Mouse (Mus musculus) MEL (cell line): Measurements from ENCODE around the gene Medag. TPM values are rescaled to one million over a fixed set of nuclear protein-coding genes. Genes with fewer than 3 reads are reported as not detected.

Source experiments
- DNase-seq: peaks from one replicate; pipeline ENCODE4 v3.0.0; 2011; ENCODE audit warnings: low read depth, low spot score
- H3K27ac ChIP-seq: 2 replicates; pipeline ENCODE4 v1.5.1; 2012; ENCODE audit warnings: low read depth, mild to moderate bottlenecking, control low read depth, low read length, moderate library complexity; ENCODE audit not compliant: control insufficient read depth
- H3K27me3 ChIP-seq, 2 experiments: fragments of 150-350 bp in 1 of 2; sonication (generic) in 1 of 2; 2 replicates each; pipeline ENCODE4 v1.6.1; 2012; ENCODE audit warnings: low read length in 2 of 2, mild to moderate bottlenecking in 2 of 2, improper control_type of control experiment in 1 of 2, moderate library complexity in 1 of 2; ENCODE audit not compliant: insufficient read depth in 2 of 2, control insufficient read depth in 1 of 2
- H3K36me3 ChIP-seq, 2 experiments: 2 replicates each; pipeline ENCODE4 v1.6.1; 2012 to 2014; ENCODE audit warnings: low read length in 2 of 2, improper control_type of control experiment in 1 of 2, inconsistent platforms in 1 of 2, mild to moderate bottlenecking in 1 of 2; ENCODE audit not compliant: insufficient read depth in 2 of 2, control insufficient read depth in 1 of 2
- H3K4me1 ChIP-seq, 2 experiments: fragments of 150-350 bp in 1 of 2; sonication (generic) in 1 of 2; 2 replicates each; pipeline ENCODE4 v1.6.1; 2012; ENCODE audit warnings: low read length in 2 of 2, improper control_type of control experiment in 1 of 2, mild to moderate bottlenecking in 1 of 2; ENCODE audit not compliant: insufficient read depth in 2 of 2, control insufficient read depth in 1 of 2
- H3K4me3 ChIP-seq, 2 experiments: fragments of 150-350 bp in 1 of 2; sonication (generic) in 1 of 2; 2 replicates each; pipeline ENCODE4 v1.5.1; 2012; ENCODE audit warnings: low read depth in 2 of 2, low read length in 2 of 2, mild to moderate bottlenecking in 2 of 2, moderate library complexity in 2 of 2, control low read depth in 1 of 2, improper control_type of control experiment in 1 of 2; ENCODE audit not compliant: control insufficient read depth in 1 of 2, insufficient read depth in 1 of 2
- H3K79me2 ChIP-seq: 2 replicates; pipeline ENCODE4 v1.6.1; 2012; ENCODE audit warnings: mild to moderate bottlenecking, low read length, moderate library complexity; ENCODE audit not compliant: control insufficient read depth, poor library complexity, insufficient read depth
- H3K9ac ChIP-seq: 2 replicates; pipeline ENCODE4 v1.6.1; 2012; ENCODE audit warnings: low read depth, mild to moderate bottlenecking, control low read depth, low read length, moderate library complexity; ENCODE audit not compliant: control insufficient read depth, poor library complexity, severe bottlenecking
- H3K9me3 ChIP-seq: fragments of 150-350 bp; sonication (generic); replicated peaks from 2 replicates; pipeline ENCODE4 v1.6.1; 2012; ENCODE audit warnings: mild to moderate bottlenecking, low read length, improper control_type of control experiment, moderate library complexity; ENCODE audit not compliant: insufficient read depth
- BHLHE40 ChIP-seq: IDR thresholded peaks from 2 replicates; pipeline ENCODE4 v1.6.1; 2012; ENCODE audit warnings: low read depth, mild to moderate bottlenecking, inconsistent platforms, low read length, improper control_type of control experiment, borderline replicate concordance
- E2F4 ChIP-seq: IDR thresholded peaks from 2 replicates; pipeline ENCODE4 v1.6.1; 2011; ENCODE audit warnings: low read depth, low read length, improper control_type of control experiment, borderline replicate concordance
- EP300 ChIP-seq, 2 experiments: IDR thresholded peaks; 2 replicates each; pipeline ENCODE4 v1.6.1; 2011; ENCODE audit warnings: improper control_type of control experiment in 2 of 2, low read length in 2 of 2, low read depth in 1 of 2, mild to moderate bottlenecking in 1 of 2
- GABPA ChIP-seq: IDR thresholded peaks from 2 replicates; pipeline ENCODE4 v1.6.1; 2012; ENCODE audit warnings: low read depth, mild to moderate bottlenecking, inconsistent platforms, low read length, improper control_type of control experiment, moderate library complexity
- HCFC1 ChIP-seq: IDR thresholded peaks from 2 replicates; pipeline ENCODE4 v1.6.1; 2012; ENCODE audit warnings: low read depth, mild to moderate bottlenecking, inconsistent platforms, low read length, improper control_type of control experiment, moderate library complexity
- MAFK ChIP-seq: IDR thresholded peaks from 2 replicates; pipeline ENCODE4 v1.6.1; 2011; ENCODE audit warnings: low read depth, mild to moderate bottlenecking, low read length, improper control_type of control experiment, borderline replicate concordance
- MAX ChIP-seq: IDR thresholded peaks from 2 replicates; pipeline ENCODE4 v1.6.1; 2011; ENCODE audit warnings: low read length, improper control_type of control experiment
- MEF2A ChIP-seq: IDR thresholded peaks from 2 replicates; pipeline ENCODE4 v1.6.1; 2014; ENCODE audit warnings: low read depth, mild to moderate bottlenecking, inconsistent platforms, low read length, improper control_type of control experiment; ENCODE audit not compliant: poor library complexity, insufficient replicate concordance, severe bottlenecking; ENCODE audit errors: extremely low read depth
- MYB ChIP-seq: IDR thresholded peaks from 2 replicates; pipeline ENCODE4 v1.6.1; 2011; ENCODE audit warnings: mild to moderate bottlenecking, low read depth, low read length, improper control_type of control experiment
- NELFE ChIP-seq: IDR thresholded peaks from 2 replicates; pipeline ENCODE4 v1.6.1; 2011; ENCODE audit warnings: low read depth, low read length, improper control_type of control experiment
- POLR2AphosphoS5 ChIP-seq: IDR thresholded peaks from 2 replicates; pipeline ENCODE4 v1.6.1; 2012; ENCODE audit warnings: low read depth, borderline replicate concordance, mild to moderate bottlenecking, inconsistent platforms, low read length, moderate library complexity, mixed read lengths
- RCOR1 ChIP-seq: IDR thresholded peaks from 2 replicates; pipeline ENCODE4 v1.6.1; 2012; ENCODE audit warnings: low read depth, mild to moderate bottlenecking, inconsistent platforms, low read length, improper control_type of control experiment
- TAL1 ChIP-seq: IDR thresholded peaks from 2 replicates; pipeline ENCODE4 v1.6.1; 2012; ENCODE audit warnings: mild to moderate bottlenecking, inconsistent platforms, low read length, moderate library complexity, mixed read lengths
- TBP ChIP-seq: IDR thresholded peaks from 2 replicates; pipeline ENCODE4 v1.8.0; 2011; ENCODE audit warnings: low read depth, low read length, improper control_type of control experiment
- TCF12 ChIP-seq: IDR thresholded peaks from 2 replicates; pipeline ENCODE4 v1.6.1; 2014; ENCODE audit warnings: low read depth, mild to moderate bottlenecking, inconsistent platforms, low read length, improper control_type of control experiment, moderate library complexity
- USF2 ChIP-seq, 2 experiments: IDR thresholded peaks; 2 replicates each; pipeline ENCODE4 v1.6.1; 2011 to 2012; ENCODE audit warnings: improper control_type of control experiment in 2 of 2, low read length in 2 of 2, borderline replicate concordance in 1 of 2, inconsistent platforms in 1 of 2, low read depth in 1 of 2, mild to moderate bottlenecking in 1 of 2; ENCODE audit not compliant: insufficient read depth in 1 of 2
- ZC3H11A ChIP-seq: IDR thresholded peaks from 2 replicates; pipeline ENCODE4 v1.6.1; 2012; ENCODE audit warnings: low read depth, mild to moderate bottlenecking, inconsistent platforms, low read length, improper control_type of control experiment
- ZNF384 ChIP-seq: IDR thresholded peaks from 2 replicates; pipeline ENCODE4 v1.6.1; 2012; ENCODE audit warnings: low read depth, mild to moderate bottlenecking, inconsistent platforms, low read length, improper control_type of control experiment
- polyA plus RNA-seq, 2 experiments: library from polyadenylated mRNA; stranded (reverse) in 1 of 2; unstranded in 1 of 2; fragments of >175 nt in 1 of 2; fragments of >200 nt in 1 of 2; gene quantifications; 2 replicates each; pipeline versions ENCODE4 v1.2.1 to v1.2.4; 2012; ENCODE audit warnings: low replicate concordance in 2 of 2, low read depth in 1 of 2; ENCODE audit not compliant: insufficient read length in 2 of 2, insufficient read depth in 1 of 2, missing spikeins in 1 of 2
- total RNA-seq: library from RNA; depleted of rRNA; stranded (reverse); fragments of 300-350 nt; gene quantifications from 2 replicates; pipeline ENCODE4 v1.2.3, GENCODE M21; 2012

Gene Medag
- total and polyA plus RNA-seq, 3 experiments: not detected

DNA sequence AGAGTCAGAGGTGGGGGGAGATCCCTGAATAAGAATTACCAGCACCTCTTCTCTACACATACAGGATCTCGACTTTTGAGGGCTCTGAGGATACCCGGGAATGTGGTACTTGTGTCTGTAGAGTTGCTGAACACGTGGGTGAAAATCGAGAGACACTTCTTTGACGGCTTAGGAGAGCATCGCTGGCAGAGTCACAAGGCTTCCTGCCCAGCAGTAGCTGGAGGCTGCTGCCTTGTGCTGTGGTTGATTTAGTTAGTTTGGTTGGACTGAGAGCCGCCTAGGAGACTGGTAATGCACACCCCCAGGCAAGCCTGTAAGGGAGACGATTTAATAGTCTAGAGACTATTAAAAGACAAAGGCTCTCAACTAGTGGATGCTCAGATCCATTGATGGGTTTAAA is 39.5 kb upstream of the Medag start:
- Histone ChIP-seq H3K36me3 (peaks cover 0 to 7% of the 10 kb centered on the region in 2 experiments; a peak in 2 of 4 replicates), H3K79me2 (no peaks in the 10 kb centered on the region), H3K27me3 (peaks cover 0 to 2% of the 10 kb centered on the region in 2 experiments; a peak in 1 of 4 replicates), H3K9ac (no peak overlapping the region), H3K27ac (no peak overlapping the region), H3K4me1 (peaks cover 4 to 20% of the 10 kb centered on the region in 2 experiments), H3K9me3 (no peaks in the 10 kb centered on the region), H3K4me3 (no peak overlapping the region)
- TF ChIP-seq TCF12 (no peak), MYB (no peak), EP300 (IDR thresholded peaks at IDR 0.05; ENCODE audit: low read depth in 1 of 2, low read length in 2 of 2) (no peak), TBP (no peak)
- no peak for DNase-seq

DNA sequence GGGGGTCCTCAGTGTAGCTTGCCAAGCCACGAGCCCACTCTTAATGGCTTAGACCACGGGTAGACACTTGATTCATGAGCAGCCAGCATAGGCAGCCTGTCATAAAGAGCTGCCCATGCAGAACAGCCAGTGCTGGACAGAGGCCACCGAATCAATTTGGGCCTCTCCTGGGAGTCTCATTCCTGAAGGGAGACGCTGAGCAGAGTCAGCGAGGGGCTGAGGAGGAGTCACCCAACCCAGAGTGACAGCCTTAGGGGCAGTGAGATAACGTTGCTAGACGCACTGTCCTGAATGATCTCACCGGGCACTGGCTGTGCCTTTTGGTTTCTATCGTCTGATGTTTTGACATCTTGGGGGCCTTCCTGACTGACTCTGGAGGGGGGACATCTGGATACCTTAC is 38.3 kb upstream of the Medag start:
- no peaks in the 10 kb centered on the region for H3K27me3 ChIP-seq
- H3K9me3 ChIP-seq: no peaks in the 10 kb centered on the region
- H3K4me1 ChIP-seq: peaks cover 4 to 27% of the 10 kb centered on the region in 2 experiments
- no peak overlapping the region for H3K4me3 ChIP-seq
- H3K79me2 ChIP-seq: no peaks in the 10 kb centered on the region
- TF ChIP-seq NELFE: no peak
- no peak for TF ChIP-seq USF2 (IDR thresholded peaks at IDR 0.05; ENCODE audit: borderline replicate concordance in 1 of 2, insufficient read depth in 1 of 2, low read depth in 1 of 2, low read length in 2 of 2)
- no peak for TF ChIP-seq BHLHE40
- TF ChIP-seq MAFK: no peak
- TF ChIP-seq ZC3H11A: no peak
- TF ChIP-seq RCOR1: no peak
- TF ChIP-seq GABPA: no peak
- no peak for TF ChIP-seq E2F4
- TF ChIP-seq POLR2AphosphoS5: no peak
- no peak for TF ChIP-seq ZNF384
- no peak for TF ChIP-seq HCFC1
- no peak for TF ChIP-seq MEF2A
- TF ChIP-seq TBP: no peak
- no peak for TF ChIP-seq TAL1
- TF ChIP-seq MAX: no peak
- no peak overlapping the region for H3K27ac ChIP-seq
- peaks cover 0 to 11% of the 10 kb centered on the region in 2 experiments; a peak in 2 of 4 replicates for H3K36me3 ChIP-seq
- no peak for DNase-seq
- H3K9ac ChIP-seq: no peak overlapping the region
